Mouse (Mus musculus): ENCODE measurements around the gene Syngap1.

DNA sequence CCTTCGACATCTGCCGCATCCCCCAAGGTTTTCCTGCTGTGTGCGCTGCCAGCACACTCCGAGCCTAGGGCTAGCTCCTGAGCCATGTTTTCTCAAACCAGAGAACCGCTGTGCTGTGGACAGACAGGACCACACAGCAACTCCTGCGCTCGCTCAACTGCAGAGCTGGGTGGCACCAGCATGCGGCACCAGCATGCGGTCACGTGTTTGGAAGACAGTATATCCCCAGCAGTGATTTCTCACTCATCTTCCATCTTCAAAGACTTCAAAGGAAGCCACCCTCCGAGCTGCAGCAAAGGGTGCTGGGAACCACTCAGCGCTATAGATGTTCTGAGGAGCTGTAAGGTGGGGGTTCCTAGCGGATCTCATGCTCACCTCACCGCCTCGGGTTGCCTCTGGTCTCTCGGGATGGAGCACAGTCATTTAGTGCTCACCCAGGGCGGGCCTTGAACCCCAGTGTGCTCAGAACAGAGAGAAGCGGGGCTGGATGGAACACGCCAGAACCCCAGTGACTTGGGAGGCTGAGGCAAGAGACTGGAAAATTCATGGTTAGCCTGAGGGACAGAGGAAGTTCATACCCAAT lies 63.9 kb downstream of the Syngap1 start:
- TF ChIP-seq CTCF (conservative IDR thresholded peaks at IDR 0.05; ENCODE audit: insufficient read depth, insufficient read length, low read depth, low read length) = no peak
- no peak for TF ChIP-seq POLR2A (IDR thresholded peaks at IDR 0.05; ENCODE audit: low read depth, low read length)

Measured in kidney, adult 2 months (tissue).